Mouse (Mus musculus) ZHBTc4 (cell line): Measurements from ENCODE around the gene 3110021N24Rik.
A peak's percentile ranks its signal among the peaks of the same experiment; 100 is the strongest.
"Not testable (repeated sequence)": the region's sequence is repeated elsewhere in the genome, so short reads cannot be mapped to it uniquely, and the experiment has no call there.

Experiments used
- DNase-seq: peaks from one replicate; pipeline ENCODE4 v3.0.0-alpha.2; 2011; ENCODE audit warnings: low read depth, low spot score

3110021N24Rik gene

GRCm38 (mm10) chr4:108719349-108719748, at the start of gene 3110021N24Rik:
TSS of gene 3110021N24Rik (plus strand) at chr4:108719649.
- DNase-seq, result no peak

- DNase-seq, result peak; percentile 51
Observed at GRCm38 (mm10) chr4:108686156-108686555, 33.3 kb upstream of the 3110021N24Rik start.

- not testable (repeated sequence) for DNase-seq
Observed at GRCm38 (mm10) chr4:108687098-108687497, 32.4 kb upstream of the 3110021N24Rik start.

GRCm38 (mm10) chr4:108690479-108690878, 29.0 kb upstream of the 3110021N24Rik start:
- peak; percentile 64 for DNase-seq

- peak; percentile 21 for DNase-seq
Observed at GRCm38 (mm10) chr4:108691469-108691868, 28.0 kb upstream of the 3110021N24Rik start.

- DNase-seq, result peak; percentile 67
Observed at GRCm38 (mm10) chr4:108696934-108697333, 22.5 kb upstream of the 3110021N24Rik start.

GRCm38 (mm10) chr4:108708209-108708608, 11.2 kb upstream of the 3110021N24Rik start:
- no peak for DNase-seq

GRCm38 (mm10) chr4:108721245-108721784, 1.9 kb downstream of the 3110021N24Rik start:
- DNase-seq, result no peak

GRCm38 (mm10) chr4:108724102-108724501, 4.7 kb downstream of the 3110021N24Rik start:
- no peak for DNase-seq

- no peak for DNase-seq
Observed at GRCm38 (mm10) chr4:108730450-108730849, 11.0 kb downstream of the 3110021N24Rik start.

GRCm38 (mm10) chr4:108731582-108731981, 12.1 kb downstream of the 3110021N24Rik start:
- peak; percentile 56 for DNase-seq

- no peak for DNase-seq
Observed at GRCm38 (mm10) chr4:108746160-108746873, 26.9 kb downstream of the 3110021N24Rik start.

GRCm38 (mm10) chr4:108759583-108759982, 40.1 kb downstream of the 3110021N24Rik start:
- DNase-seq, result no peak

GRCm38 (mm10) chr4:108768527-108768926, 49.1 kb downstream of the 3110021N24Rik start:
- DNase-seq, result no peak

GRCm38 (mm10) chr4:108779763-108780056, 60.3 kb downstream of the 3110021N24Rik start:
- no peak for DNase-seq

GRCm38 (mm10) chr4:108780057-108780863, 60.8 kb downstream of the 3110021N24Rik start, which contains the start of gene Zfyve9:
TSS of gene Zfyve9 (minus strand) at chr4:108780798.
- peak; percentile 79 for DNase-seq

- DNase-seq, result no peak
Observed at GRCm38 (mm10) chr4:108780864-108781205, 61.4 kb downstream of the 3110021N24Rik start.

GRCm38 (mm10) chr4:108781596-108781995, 62.1 kb downstream of the 3110021N24Rik start:
- no peak for DNase-seq

GRCm38 (mm10) chr4:108782421-108783085, 63.1 kb downstream of the 3110021N24Rik start:
- no peak for DNase-seq

- DNase-seq, result no peak
Observed at GRCm38 (mm10) chr4:108789258-108789936, 69.9 kb downstream of the 3110021N24Rik start.

- DNase-seq, result no peak
Observed at GRCm38 (mm10) chr4:108790507-108790906, 71.1 kb downstream of the 3110021N24Rik start.
